Mouse (Mus musculus) E14TG2a.4 (cell line): Measurements from ENCODE around the gene Rps17.

ENCODE experiments used
- H3K27me3 ChIP-seq: 2 replicates; pipeline ENCODE4 v1.6.1; 2014; ENCODE audit warnings: low read length, control low read depth; ENCODE audit not compliant: insufficient read depth
- H3K36me3 ChIP-seq: 2 replicates; pipeline ENCODE4 v1.6.1; 2014; ENCODE audit warnings: low read length, control low read depth; ENCODE audit not compliant: insufficient read depth
- H3K4me1 ChIP-seq: replicated peaks from 2 replicates; pipeline ENCODE4 v1.6.1; 2014; ENCODE audit warnings: low read depth, low read length, control low read depth
- H3K4me3 ChIP-seq: replicated peaks from 2 replicates; pipeline ENCODE4 v1.5.1; 2014; ENCODE audit warnings: mild to moderate bottlenecking, low read length
- H3K9me3 ChIP-seq: 2 replicates; pipeline ENCODE4 v1.6.1; 2014; ENCODE audit warnings: low read length, control low read depth
- CTCF ChIP-seq: conservative IDR thresholded peaks from 2 replicates; pipeline ENCODE4 v1.5.1; 2014; ENCODE audit warnings: low read length
- NANOG ChIP-seq: IDR thresholded peaks from 2 replicates; pipeline ENCODE4 v1.6.1; 2014; ENCODE audit warnings: borderline replicate concordance, low read length, mixed read lengths
- POU5F1 ChIP-seq: IDR thresholded peaks from 2 replicates; pipeline ENCODE4 v1.6.1; 2014; ENCODE audit warnings: low read length, borderline replicate concordance

Rps17 gene

DNA sequence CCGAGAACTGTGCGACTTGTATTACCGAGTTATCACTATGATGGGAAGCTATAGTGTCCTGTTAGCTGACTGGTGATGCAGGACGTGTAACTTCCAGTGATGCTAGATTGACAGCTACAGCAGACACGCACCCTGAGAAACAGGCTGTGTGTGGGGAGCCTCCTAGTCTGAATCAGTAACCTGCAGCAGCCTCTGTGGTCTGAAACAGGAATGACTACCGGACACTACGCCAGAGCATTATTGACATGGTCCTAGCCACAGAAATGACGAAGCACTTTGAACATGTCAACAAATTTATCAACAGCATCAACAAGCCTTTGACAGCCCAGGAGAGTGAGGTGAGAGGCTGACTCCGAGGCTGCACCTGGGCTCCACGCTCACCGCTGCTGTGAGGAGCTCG, 19.0 kb downstream of the Rps17 start:
- H3K27me3 ChIP-seq, result no peaks in the 10 kb centered on the region
- H3K36me3 ChIP-seq, result peaks cover 22% of the 10 kb centered on the region
- H3K4me1 ChIP-seq, result peaks cover 50% of the 10 kb centered on the region
- H3K4me3 ChIP-seq, result no peak overlapping the region
- no peak for TF ChIP-seq NANOG
- TF ChIP-seq POU5F1, result no peak
- no peak for TF ChIP-seq CTCF
- no peaks in the 10 kb centered on the region for H3K9me3 ChIP-seq

DNA sequence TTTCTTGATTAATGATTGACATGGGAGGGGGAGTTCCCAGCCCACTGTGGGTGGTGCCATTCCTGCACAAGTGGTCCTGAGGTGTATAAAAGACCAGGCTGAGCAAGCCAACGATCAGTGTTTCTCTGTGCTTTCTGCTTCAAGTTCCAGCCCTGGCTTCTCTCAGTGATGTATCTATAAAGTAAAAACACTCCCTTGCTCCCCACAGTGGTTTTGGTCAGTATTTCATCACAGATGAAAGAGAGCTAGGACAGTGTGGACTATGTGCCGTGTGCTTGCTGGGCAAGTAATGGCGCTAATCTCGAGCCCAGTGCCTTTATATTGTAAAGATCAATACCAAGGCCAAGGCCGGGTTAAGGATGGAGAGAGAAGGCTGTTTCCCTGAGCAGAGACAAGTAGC, 23.3 kb downstream of the Rps17 start:
- Histone ChIP-seq H3K4me3 (no peak overlapping the region), H3K36me3 (peaks cover 5% of the 10 kb centered on the region), H3K4me1 (peaks cover 37% of the 10 kb centered on the region), H3K27me3 (no peaks in the 10 kb centered on the region), H3K9me3 (no peaks in the 10 kb centered on the region)
- TF ChIP-seq CTCF (no peak), NANOG (no peak), POU5F1 (no peak)

DNA sequence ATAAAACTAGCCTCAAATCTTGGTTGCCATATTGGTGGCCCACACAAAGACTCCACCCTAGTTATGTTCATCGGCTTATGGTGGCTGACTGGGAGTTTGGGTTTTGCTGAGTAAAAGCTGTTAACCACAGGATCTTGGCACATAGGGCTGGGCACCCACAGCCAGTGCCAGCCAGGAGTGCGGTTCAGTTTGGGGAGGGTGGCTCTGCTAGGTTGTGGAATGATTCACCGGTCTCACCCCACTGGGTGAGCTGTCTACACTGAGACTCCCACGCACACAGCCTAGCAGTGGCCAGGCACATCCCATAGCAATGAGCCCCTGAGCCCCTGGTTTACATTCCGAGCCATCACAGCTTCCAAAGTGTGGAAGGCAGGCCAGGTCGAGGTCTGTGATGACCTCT, 25.3 kb downstream of the Rps17 start:
- Histone ChIP-seq H3K36me3 (peaks cover 5% of the 10 kb centered on the region), H3K4me3 (no peak overlapping the region), H3K27me3 (no peaks in the 10 kb centered on the region), H3K9me3 (no peaks in the 10 kb centered on the region), H3K4me1 (peaks cover 26% of the 10 kb centered on the region)
- TF ChIP-seq POU5F1 (no peak), CTCF (no peak), NANOG (no peak)

DNA sequence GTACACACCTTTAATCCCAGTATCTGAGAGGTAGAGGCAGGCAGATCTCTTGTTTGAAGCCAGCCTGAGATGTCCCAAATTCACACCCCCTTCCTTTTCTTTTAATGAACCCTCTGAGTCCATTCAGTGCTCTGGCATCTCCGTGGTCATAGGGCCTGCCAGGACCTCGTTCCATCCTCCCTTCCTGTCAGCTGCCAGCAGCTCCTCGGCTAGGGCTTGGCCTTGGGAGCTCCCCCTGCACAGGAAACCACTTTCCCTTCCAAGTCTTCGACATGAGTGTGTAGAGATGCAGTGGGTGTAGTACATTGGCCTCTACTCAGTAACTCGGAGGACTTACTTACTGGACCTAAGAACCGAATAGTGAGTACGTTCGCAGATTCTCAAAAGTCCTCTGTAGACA, 29.5 kb downstream of the Rps17 start:
- Histone ChIP-seq H3K36me3 (no peaks in the 10 kb centered on the region; the same call in 1 of the 2 replicates), H3K27me3 (no peaks in the 10 kb centered on the region), H3K4me1 (peaks cover 9% of the 10 kb centered on the region), H3K9me3 (no peaks in the 10 kb centered on the region), H3K4me3 (no peak overlapping the region)
- TF ChIP-seq CTCF (no peak), NANOG (no peak), POU5F1 (no peak)

DNA sequence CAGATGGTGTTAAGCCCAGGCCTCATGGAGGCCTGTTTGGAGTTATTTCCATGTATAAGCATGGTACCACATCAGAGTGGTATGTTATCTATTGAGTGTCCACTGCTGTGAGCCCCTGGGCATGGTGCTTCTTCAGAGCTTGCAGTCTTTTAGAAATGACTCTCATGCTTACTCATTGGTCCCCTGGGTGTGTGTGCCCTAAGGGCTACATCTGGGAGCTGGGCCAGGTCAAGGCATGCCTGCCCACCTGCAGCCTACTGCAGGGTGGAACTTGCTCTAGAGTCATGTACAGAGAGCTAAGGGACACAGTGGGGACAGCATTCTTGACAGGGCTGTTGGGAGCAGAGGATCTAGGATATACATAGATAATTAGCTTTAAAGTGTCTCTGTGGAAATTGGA, 33.5 kb downstream of the Rps17 start:
- Histone ChIP-seq H3K4me3 (no peak overlapping the region), H3K9me3 (no peaks in the 10 kb centered on the region), H3K4me1 (peaks cover 16% of the 10 kb centered on the region), H3K27me3 (no peaks in the 10 kb centered on the region), H3K36me3 (peaks cover 5% of the 10 kb centered on the region; the same call in 1 of the 2 replicates)
- no peak for TF ChIP-seq CTCF
- TF ChIP-seq NANOG, result no peak
- TF ChIP-seq POU5F1, result no peak

DNA sequence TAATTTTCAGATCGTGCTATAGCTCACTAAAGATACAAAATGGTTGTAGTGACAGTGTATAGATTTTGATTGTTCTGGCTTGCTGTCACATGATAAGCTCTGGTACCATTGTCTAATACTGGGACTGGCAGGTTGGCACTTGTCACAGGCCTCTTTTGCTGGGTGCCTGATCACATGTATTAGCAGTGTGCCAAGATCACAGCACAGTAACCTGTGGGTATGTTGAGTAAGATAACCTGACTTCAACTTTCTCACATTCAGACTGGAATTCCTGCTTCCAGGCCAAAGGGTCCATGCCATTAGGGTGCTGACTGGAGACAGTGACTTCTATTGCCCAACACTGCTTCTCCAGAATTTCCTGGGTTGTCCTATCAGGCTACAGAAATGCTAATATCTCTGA, 33.9 kb downstream of the Rps17 start:
- H3K4me3 ChIP-seq, result no peak overlapping the region
- H3K4me1 ChIP-seq, result peaks cover 16% of the 10 kb centered on the region
- peaks cover 5% of the 10 kb centered on the region; the same call in 1 of the 2 replicates for H3K36me3 ChIP-seq
- no peaks in the 10 kb centered on the region for H3K27me3 ChIP-seq
- no peaks in the 10 kb centered on the region for H3K9me3 ChIP-seq
- TF ChIP-seq POU5F1, result no peak

DNA sequence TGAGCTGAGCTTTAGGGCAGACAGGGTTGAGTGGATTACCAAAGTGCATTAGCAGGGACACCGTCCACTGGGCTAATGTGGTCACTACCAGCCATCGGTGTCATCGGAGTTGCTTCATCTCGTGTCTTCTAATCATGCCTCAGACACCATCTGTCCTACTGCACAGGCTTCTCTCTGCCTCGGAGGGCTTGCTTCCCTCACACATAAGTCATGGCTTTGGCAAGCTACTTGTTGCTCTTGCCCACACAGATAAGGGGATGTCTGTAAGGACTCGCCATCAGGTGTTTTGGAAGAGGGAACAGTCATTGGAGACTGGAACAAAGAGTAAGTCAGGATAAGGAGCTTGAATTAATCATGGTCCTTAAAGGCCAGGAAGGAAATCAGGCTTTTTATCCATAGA, 35.8 kb downstream of the Rps17 start:
- no peaks in the 10 kb centered on the region for H3K9me3 ChIP-seq

DNA sequence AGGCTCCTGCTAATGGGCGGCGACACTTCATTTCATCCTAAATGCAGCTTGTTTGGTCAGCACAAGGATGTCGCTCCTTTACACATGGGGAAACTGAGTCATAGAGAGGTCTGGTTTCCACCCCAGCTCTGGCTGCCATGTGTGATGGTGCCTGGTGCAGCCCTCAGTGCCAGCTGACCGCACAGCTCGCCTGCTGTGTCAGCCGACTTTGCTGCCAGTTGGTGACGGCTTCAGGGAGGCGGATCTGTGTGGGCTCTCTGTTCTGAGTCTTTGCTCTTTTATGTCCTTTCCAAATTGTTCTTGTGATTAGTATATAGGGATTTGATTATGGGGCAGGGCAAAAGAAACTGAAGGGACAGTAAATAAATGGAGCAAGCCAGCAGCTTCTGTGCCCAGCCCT, 37.3 kb downstream of the Rps17 start:
- H3K4me1 ChIP-seq, result peaks cover 12% of the 10 kb centered on the region
- TF ChIP-seq NANOG, result no peak
- TF ChIP-seq POU5F1, result no peak
- TF ChIP-seq CTCF, result no peak
- H3K9me3 ChIP-seq, result no peaks in the 10 kb centered on the region
- peaks cover 5% of the 10 kb centered on the region; the same call in 1 of the 2 replicates for H3K36me3 ChIP-seq
- H3K4me3 ChIP-seq, result no peak overlapping the region
- no peaks in the 10 kb centered on the region for H3K27me3 ChIP-seq

More for the DNA sequence above, 35.8 kb downstream of the Rps17 start:
- H3K27me3 ChIP-seq, result no peaks in the 10 kb centered on the region
- peaks cover 5% of the 10 kb centered on the region; the same call in 1 of the 2 replicates for H3K36me3 ChIP-seq
- H3K4me3 ChIP-seq, result no peak overlapping the region
- TF ChIP-seq NANOG (no peak), POU5F1 (no peak), CTCF (no peak)
- H3K4me1 ChIP-seq, result peaks cover 14% of the 10 kb centered on the region

DNA sequence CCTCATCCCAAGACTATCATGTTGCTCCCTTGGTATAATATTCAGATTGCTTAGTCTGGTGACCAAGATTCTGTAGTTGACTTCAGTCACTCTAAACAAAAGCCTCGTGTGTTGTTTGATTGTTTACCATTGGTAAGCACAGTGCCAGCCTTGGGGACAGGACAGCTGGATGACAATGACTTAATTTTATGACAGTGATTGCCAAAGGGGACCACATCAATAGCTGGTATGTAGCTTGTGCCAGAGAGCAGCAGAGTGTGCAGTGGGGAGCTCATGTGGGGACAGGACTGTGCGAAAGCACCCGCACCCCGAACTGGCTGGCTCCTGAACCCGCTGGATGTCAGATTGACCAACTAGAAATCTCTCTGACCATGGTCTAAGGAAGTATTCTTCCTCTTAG, 40.4 kb downstream of the Rps17 start:
- no peaks in the 10 kb centered on the region for H3K9me3 ChIP-seq
- TF ChIP-seq CTCF, result no peak
- TF ChIP-seq NANOG, result no peak
- no peak for TF ChIP-seq POU5F1
- H3K27me3 ChIP-seq, result no peaks in the 10 kb centered on the region
- H3K4me1 ChIP-seq, result peaks cover 18% of the 10 kb centered on the region
- peaks cover 5% of the 10 kb centered on the region; the same call in 1 of the 2 replicates for H3K36me3 ChIP-seq
- H3K4me3 ChIP-seq, result no peak overlapping the region
